Mouse (Mus musculus): Measurements from ENCODE around the gene Ubald2. TPM values are rescaled to one million over a fixed set of nuclear protein-coding genes. Genes with fewer than 3 reads are reported as not detected.

Ubald2 gene
- polyA plus RNA-seq, 1 experiment from 2014 or later, result 50.7 TPM

- Histone ChIP-seq H3K27me3 (replicated peaks) (no peaks in the 10 kb centered on the region), H3K9ac (no peak overlapping the region), H3K4me1 (replicated peaks) (peaks cover 28% of the 10 kb centered on the region), H3K4me3 (replicated peaks) (no peak overlapping the region), H3K36me3 (peaks cover 23% of the 10 kb centered on the region), H3K4me2 (replicated peaks) (no peak overlapping the region), H3K27ac (0 out of 2 replicates have a peak overlapping the region, but pooled peaks have one; percentile 13), H3K9me3 (no peaks in the 10 kb centered on the region)
- ATAC-seq, result no peak
- 76% methylated on average over 19 of the region's 19 CpGs for WGBS
Measured at GRCm38 (mm10) chr11:116439269-116440240, 5.7 kb downstream of the Ubald2 start.

- Histone ChIP-seq H3K36me3 (peaks cover 23% of the 10 kb centered on the region), H3K9ac (no peak overlapping the region), H3K4me1 (replicated peaks) (peaks cover 33% of the 10 kb centered on the region), H3K4me2 (replicated peaks) (no peak overlapping the region), H3K9me3 (no peaks in the 10 kb centered on the region), H3K27me3 (replicated peaks) (no peaks in the 10 kb centered on the region), H3K4me3 (replicated peaks) (no peak overlapping the region), H3K27ac (0 out of 2 replicates have a peak overlapping the region, but pooled peaks have one; percentile 20)
- 68% methylated on average over 7 of the region's 7 CpGs for WGBS
- no peak for ATAC-seq
Measured at GRCm38 (mm10) chr11:116440408-116441068, 6.6 kb downstream of the Ubald2 start.

DNA sequence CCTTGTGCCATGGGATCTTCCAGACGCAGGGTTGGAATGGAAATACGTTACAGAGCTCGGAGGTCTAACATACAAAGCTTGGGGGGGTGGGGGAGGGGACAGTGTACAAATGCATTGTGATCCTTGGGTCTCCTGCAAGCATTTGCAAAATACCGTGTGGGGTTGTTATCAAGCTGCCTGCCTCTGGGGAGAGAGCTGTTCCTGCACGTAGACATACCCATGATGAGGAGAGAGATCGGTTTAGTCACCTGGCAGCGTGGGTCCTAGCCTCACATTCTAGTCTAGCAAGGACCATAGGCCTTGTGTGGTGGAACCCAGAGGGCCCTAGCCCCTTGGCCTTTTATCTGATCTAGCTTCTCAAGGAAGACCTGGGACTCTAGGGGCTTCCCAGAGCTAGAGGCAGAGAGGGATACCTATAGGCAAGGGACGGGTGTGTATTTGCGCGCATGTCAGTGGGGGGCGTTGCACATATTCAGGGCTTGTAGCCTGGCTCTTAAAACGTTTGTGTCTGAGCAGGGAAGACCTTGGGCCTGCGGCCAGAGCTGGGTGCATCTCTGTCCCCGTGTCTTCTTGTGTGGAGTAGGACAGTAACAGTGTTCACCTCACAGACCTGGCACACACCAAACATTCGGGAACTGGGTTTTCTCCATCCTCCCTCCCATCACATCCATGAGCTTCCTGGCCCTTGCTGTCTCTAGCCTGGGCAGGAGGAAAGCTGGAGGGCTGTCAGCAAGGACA, 8.4 kb downstream of the Ubald2 start:
- peaks cover 23% of the 10 kb centered on the region for H3K4me1 ChIP-seq (replicated peaks)
- H3K4me2 ChIP-seq (replicated peaks), result no peak overlapping the region
- ATAC-seq, result no peak
- 78% methylated on average over 15 of the region's 15 CpGs for WGBS
- H3K9me3 ChIP-seq, result no peaks in the 10 kb centered on the region
- H3K27ac ChIP-seq, result no peak overlapping the region
- peaks cover 12% of the 10 kb centered on the region for H3K36me3 ChIP-seq
- H3K4me3 ChIP-seq (replicated peaks), result no peak overlapping the region
- H3K9ac ChIP-seq, result no peak overlapping the region
- peaks cover 9% of the 10 kb centered on the region for H3K27me3 ChIP-seq (replicated peaks)

- H3K27ac ChIP-seq, result no peak overlapping the region
- ATAC-seq, result no peak
- H3K9ac ChIP-seq, result no peak overlapping the region
- peaks cover 6% of the 10 kb centered on the region for H3K36me3 ChIP-seq
- no peaks in the 10 kb centered on the region for H3K9me3 ChIP-seq
- H3K4me1 ChIP-seq (replicated peaks), result peaks cover 20% of the 10 kb centered on the region
- H3K4me2 ChIP-seq (replicated peaks), result no peak overlapping the region
- H3K27me3 ChIP-seq (replicated peaks), result peaks cover 9% of the 10 kb centered on the region
- WGBS, result 76% methylated on average over 6 of the region's 6 CpGs
- no peak overlapping the region for H3K4me3 ChIP-seq (replicated peaks)
Measured at GRCm38 (mm10) chr11:116442867-116443177, 8.9 kb downstream of the Ubald2 start.

GRCm38 (mm10) chr11:116443311-116443710, 9.4 kb downstream of the Ubald2 start:
- Histone ChIP-seq H3K4me2 (replicated peaks) (no peak overlapping the region), H3K4me1 (replicated peaks) (peaks cover 20% of the 10 kb centered on the region), H3K9ac (no peak overlapping the region), H3K27ac (no peak overlapping the region), H3K4me3 (replicated peaks) (no peak overlapping the region), H3K36me3 (peaks cover 6% of the 10 kb centered on the region), H3K9me3 (no peaks in the 10 kb centered on the region), H3K27me3 (replicated peaks) (peaks cover 9% of the 10 kb centered on the region)
- WGBS, result 86% methylated on average over 6 of the region's 6 CpGs
- ATAC-seq, result no peak

- Histone ChIP-seq H3K4me2 (replicated peaks) (no peak overlapping the region), H3K27ac (no peak overlapping the region), H3K4me1 (replicated peaks) (peaks cover 20% of the 10 kb centered on the region), H3K36me3 (peaks cover 6% of the 10 kb centered on the region), H3K9ac (no peak overlapping the region), H3K9me3 (no peaks in the 10 kb centered on the region), H3K27me3 (replicated peaks) (peaks cover 9% of the 10 kb centered on the region), H3K4me3 (replicated peaks) (no peak overlapping the region)
- WGBS, result 88% methylated on average over 6 of the region's 6 CpGs
- no peak for ATAC-seq
Measured at GRCm38 (mm10) chr11:116443935-116444334, 10.0 kb downstream of the Ubald2 start.

- Histone ChIP-seq H3K4me3 (replicated peaks) (no peak overlapping the region), H3K27ac (no peak overlapping the region), H3K36me3 (no peaks in the 10 kb centered on the region), H3K9ac (0 out of 2 replicates have a peak overlapping the region, but pooled peaks have one; percentile 17), H3K4me1 (replicated peaks) (peaks cover 12% of the 10 kb centered on the region), H3K4me2 (replicated peaks) (peak overlapping the region; percentile 54), H3K9me3 (no peaks in the 10 kb centered on the region), H3K27me3 (replicated peaks) (peaks cover 9% of the 10 kb centered on the region)
- 27% methylated on average over 16 of the region's 16 CpGs for WGBS
- ATAC-seq, result peak; percentile 75
Measured at GRCm38 (mm10) chr11:116445596-116446307, 11.9 kb downstream of the Ubald2 start.

DNA sequence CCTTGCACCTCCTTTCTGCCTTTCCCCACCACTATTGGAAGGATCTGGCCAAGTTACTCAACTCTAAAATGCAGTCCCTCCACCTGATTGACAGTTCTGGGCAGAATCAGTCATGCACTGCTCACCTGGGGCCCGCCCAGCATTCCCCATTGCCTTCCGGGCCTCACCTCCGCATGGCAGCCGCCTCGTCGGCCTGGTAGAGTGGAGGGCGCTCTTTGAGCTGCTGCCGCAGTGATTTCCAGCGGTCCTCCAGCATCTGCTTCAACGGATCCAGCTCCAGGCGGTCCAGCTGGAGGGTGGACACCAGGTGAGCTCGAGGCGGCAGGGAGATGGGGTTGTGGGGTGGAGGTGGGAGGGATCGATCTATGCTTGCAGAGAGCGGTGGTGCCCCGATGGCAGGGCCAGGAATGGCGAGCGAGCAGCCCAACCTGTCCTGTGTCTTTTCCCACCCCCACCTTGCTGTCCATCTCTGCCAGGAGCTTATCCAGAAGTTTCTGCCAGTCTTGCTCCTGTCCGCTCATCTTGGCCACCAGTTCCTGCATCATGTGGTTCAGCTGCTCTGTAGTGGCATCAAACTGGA, 12.5 kb downstream of the Ubald2 start:
- WGBS, result 15% methylated on average over 19 of the region's 19 CpGs
- H3K4me2 ChIP-seq (replicated peaks), result peak overlapping the region; percentile 54
- H3K27ac ChIP-seq, result no peak overlapping the region
- no peaks in the 10 kb centered on the region for H3K9me3 ChIP-seq
- H3K4me3 ChIP-seq (replicated peaks), result 0 out of 2 replicates have a peak overlapping the region, but pooled peaks have one; percentile 11
- H3K27me3 ChIP-seq (replicated peaks), result peaks cover 9% of the 10 kb centered on the region
- ATAC-seq, result peak; percentile 59
- 0 out of 2 replicates have a peak overlapping the region, but pooled peaks have one; percentile 17 for H3K9ac ChIP-seq
- no peaks in the 10 kb centered on the region for H3K36me3 ChIP-seq
- peaks cover 12% of the 10 kb centered on the region for H3K4me1 ChIP-seq (replicated peaks)

- peaks cover 12% of the 10 kb centered on the region for H3K4me1 ChIP-seq (replicated peaks)
Measured at GRCm38 (mm10) chr11:116447822-116448221, 13.9 kb downstream of the Ubald2 start.

GRCm38 (mm10) chr11:116449341-116449740, 15.4 kb downstream of the Ubald2 start:
- Histone ChIP-seq H3K9ac (no peak overlapping the region), H3K4me1 (replicated peaks) (peaks cover 12% of the 10 kb centered on the region), H3K4me2 (replicated peaks) (no peak overlapping the region), H3K27ac (no peak overlapping the region), H3K27me3 (replicated peaks) (peaks cover 9% of the 10 kb centered on the region), H3K9me3 (no peaks in the 10 kb centered on the region), H3K36me3 (no peaks in the 10 kb centered on the region), H3K4me3 (replicated peaks) (no peak overlapping the region)
- no peak for ATAC-seq
- 93% methylated on average over 3 of the region's 3 CpGs for WGBS

More at GRCm38 (mm10) chr11:116447822-116448221, 13.9 kb downstream of the Ubald2 start:
- Histone ChIP-seq H3K9ac (no peak overlapping the region), H3K36me3 (no peaks in the 10 kb centered on the region), H3K9me3 (no peaks in the 10 kb centered on the region), H3K4me2 (replicated peaks) (no peak overlapping the region), H3K27ac (no peak overlapping the region), H3K27me3 (replicated peaks) (peaks cover 9% of the 10 kb centered on the region), H3K4me3 (replicated peaks) (no peak overlapping the region)
- ATAC-seq, result no peak
- WGBS, result 64% methylated on average over 5 of the region's 5 CpGs

DNA sequence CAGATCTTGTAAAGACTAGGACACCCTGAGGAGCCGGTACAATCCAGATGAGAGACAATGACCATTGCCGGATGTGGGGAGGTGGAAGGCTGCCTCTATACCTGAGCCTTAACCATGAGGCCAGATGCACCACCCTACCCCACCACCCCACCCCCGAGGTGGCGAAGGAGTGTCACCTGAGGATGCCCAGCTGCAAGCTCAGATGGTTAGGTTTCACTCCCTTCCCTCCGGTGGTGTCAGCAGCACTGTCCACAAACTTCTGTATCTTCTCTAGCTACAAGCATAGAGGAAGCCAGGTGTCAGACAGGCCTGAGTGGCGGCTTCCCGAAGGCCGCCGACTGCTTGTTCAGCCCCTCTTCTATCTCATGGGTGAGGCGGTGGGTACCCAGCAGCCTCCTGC, 20.0 kb downstream of the Ubald2 start:
- H3K36me3 ChIP-seq, result no peaks in the 10 kb centered on the region
- H3K9me3 ChIP-seq, result no peaks in the 10 kb centered on the region
- H3K27me3 ChIP-seq (replicated peaks), result no peaks in the 10 kb centered on the region
- H3K4me3 ChIP-seq (replicated peaks), result no peak overlapping the region
- no peak overlapping the region for H3K9ac ChIP-seq
- no peak overlapping the region for H3K4me2 ChIP-seq (replicated peaks)
- WGBS, result 90% methylated on average over 10 of the region's 10 CpGs
- no peaks in the 10 kb centered on the region for H3K4me1 ChIP-seq (replicated peaks)
- ATAC-seq, result no peak
- H3K27ac ChIP-seq, result no peak overlapping the region

Measured in intestine, embryonic 15.5 days (tissue).